Mouse (Mus musculus): ENCODE results near the gene Pparg.

DNA sequence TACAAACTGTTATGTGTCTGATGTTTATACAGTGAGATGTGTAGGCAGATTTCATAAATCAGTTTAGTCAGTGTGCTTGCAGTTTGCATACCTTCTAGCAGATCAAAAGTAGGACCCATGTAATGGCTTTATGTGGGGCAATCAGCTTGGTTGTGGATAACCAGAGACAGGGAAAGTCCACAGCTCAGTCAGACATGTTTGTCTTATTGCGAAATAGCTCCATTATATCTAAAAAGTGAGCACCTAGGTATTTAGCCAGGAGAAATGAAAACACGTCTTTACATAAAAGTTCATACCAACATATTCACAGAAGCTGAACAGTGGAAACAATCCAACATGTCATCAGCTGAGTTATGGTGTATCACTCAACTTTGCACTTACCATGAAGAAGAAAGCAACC lies 20.7 kb upstream of the Pparg start:
- TF ChIP-seq CTCF (IDR thresholded peaks at IDR 0.05; ENCODE audit: control insufficient read depth, insufficient read depth, low read length): no peak
- no peak for TF ChIP-seq POLR2A (IDR thresholded peaks at IDR 0.05; ENCODE audit: borderline replicate concordance, control insufficient read depth, low read depth, low read length)

Measured in bone marrow, adult 2 months (tissue).